Mouse (Mus musculus) limb, embryonic 13.5 days (tissue): ENCODE measurements around the gene Thbs1. TPM values are rescaled to one million over a fixed set of nuclear protein-coding genes. Genes with fewer than 3 reads are reported as not detected.

Experiments used
- ATAC-seq: fragments of 200-750 bp; cut with Nextera tagmentation; 2 replicates; pipeline ENCODE4 v1.8.0; 2017; ENCODE audit warnings: low read depth, moderate number of reproducible peaks, moderate TSS enrichment; ENCODE audit not compliant: low FRiP score
- H3K27ac ChIP-seq: fragments of 300-500 bp; sonication (generic); 2 replicates; pipeline ENCODE4 v1.5.1; 2015; ENCODE audit warnings: inconsistent platforms, mild to moderate bottlenecking, moderate library complexity
- H3K27me3 ChIP-seq: fragments of 300-500 bp; sonication (generic); 2 replicates; pipeline ENCODE4 v1.6.1; 2015; ENCODE audit warnings: mild to moderate bottlenecking, inconsistent platforms
- H3K36me3 ChIP-seq: fragments of 300-500 bp; sonication (generic); 2 replicates; pipeline ENCODE4 v1.6.1; 2015; ENCODE audit warnings: inconsistent platforms, mild to moderate bottlenecking, moderate library complexity
- H3K4me1 ChIP-seq: fragments of 300-500 bp; sonication (generic); 2 replicates; pipeline ENCODE4 v1.6.1; 2015; ENCODE audit warnings: inconsistent platforms
- H3K4me2 ChIP-seq: fragments of 300-500 bp; sonication (generic); replicated peaks from 2 replicates; pipeline ENCODE4 v1.6.1; 2015; ENCODE audit warnings: inconsistent platforms, mild to moderate bottlenecking, moderate library complexity
- H3K4me3 ChIP-seq: fragments of 300-500 bp; sonication (generic); 2 replicates; pipeline ENCODE4 v1.5.1; 2015; ENCODE audit warnings: moderate library complexity, mild to moderate bottlenecking, inconsistent platforms
- H3K9ac ChIP-seq: fragments of 300-500 bp; sonication (generic); 2 replicates; pipeline ENCODE4 v1.6.1; 2015; ENCODE audit warnings: mild to moderate bottlenecking, inconsistent platforms
- H3K9me3 ChIP-seq: fragments of 300-500 bp; sonication (generic); 2 replicates; pipeline ENCODE4 v1.6.1; 2016; ENCODE audit warnings: inconsistent platforms
- WGBS: fragments of 180-500 bp; shearing (Covaris S2); methylation state at CpG from one replicate; pipeline ENCODE4 v1.1.7; 2015; 5-methylcytosine and 5-hydroxymethylcytosine counted together
- polyA plus RNA-seq: library from polyadenylated mRNA; unstranded; fragments of >200 nt; fragmentation: Nextera tagmentation; extraction: Ambion mirVana; gene quantifications from 2 replicates; pipeline ENCODE4 v1.2.1, GENCODE M21; 2015

The Thbs1 gene
- polyA plus RNA-seq, 1 experiment from 2014 or later, result 100.0 TPM

GRCm38 (mm10) chr2:118159126-118159525 is 47.5 kb downstream of the Thbs1 start:
- Histone ChIP-seq H3K36me3 (no peaks in the 10 kb centered on the region), H3K27me3 (no peaks in the 10 kb centered on the region), H3K4me3 (no peak overlapping the region), H3K4me2 (0 out of 2 replicates have a peak overlapping the region, but pooled peaks have one; percentile 14), H3K4me1 (peaks cover 59% of the 10 kb centered on the region), H3K9me3 (no peaks in the 10 kb centered on the region), H3K9ac (no peak overlapping the region), H3K27ac (peak overlapping the region; percentile 6; the same call in 1 of the 2 replicates)
- 0 out of 2 replicates have a peak, but pooled peaks have one; percentile 38 for ATAC-seq
- WGBS, result 10% methylated on average over 6 of the region's 6 CpGs

GRCm38 (mm10) chr2:118160547-118160946 is 48.9 kb downstream of the Thbs1 start:
- Histone ChIP-seq H3K4me2 (no peak overlapping the region), H3K4me1 (peaks cover 69% of the 10 kb centered on the region), H3K9ac (peak overlapping the region; percentile 39; the same call in 1 of the 2 replicates), H3K27me3 (no peaks in the 10 kb centered on the region), H3K4me3 (no peak overlapping the region), H3K36me3 (no peaks in the 10 kb centered on the region), H3K9me3 (no peaks in the 10 kb centered on the region), H3K27ac (0 out of 2 replicates have a peak overlapping the region, but pooled peaks have one; percentile 58)
- 22% methylated on average over 6 of the region's 6 CpGs for WGBS
- ATAC-seq, result peak; percentile 29; the same call in 1 of the 2 replicates

GRCm38 (mm10) chr2:118160991-118161390 is 49.3 kb downstream of the Thbs1 start:
- ATAC-seq, result no peak
- no peak overlapping the region for H3K4me3 ChIP-seq
- peaks cover 73% of the 10 kb centered on the region for H3K4me1 ChIP-seq
- no peaks in the 10 kb centered on the region for H3K27me3 ChIP-seq
- H3K9me3 ChIP-seq, result no peaks in the 10 kb centered on the region
- no peak overlapping the region for H3K9ac ChIP-seq
- WGBS, result 79% methylated on average over 2 of the region's 2 CpGs
- 0 out of 2 replicates have a peak overlapping the region, but pooled peaks have one; percentile 58 for H3K27ac ChIP-seq
- H3K4me2 ChIP-seq, result no peak overlapping the region
- no peaks in the 10 kb centered on the region for H3K36me3 ChIP-seq

- peaks cover 71% of the 10 kb centered on the region for H3K4me1 ChIP-seq
- H3K9me3 ChIP-seq, result no peaks in the 10 kb centered on the region
- peak overlapping the region; percentile 75; the same call in 1 of the 2 replicates for H3K27ac ChIP-seq
- no peak for ATAC-seq
- 26% methylated on average over 5 of the region's 5 CpGs for WGBS
- H3K27me3 ChIP-seq, result no peaks in the 10 kb centered on the region
- H3K4me2 ChIP-seq, result no peak overlapping the region; the same call in 1 of the 2 replicates
- H3K4me3 ChIP-seq, result no peak overlapping the region
- no peaks in the 10 kb centered on the region for H3K36me3 ChIP-seq
- no peak overlapping the region for H3K9ac ChIP-seq
These were observed 50.8 kb downstream of the Thbs1 start for GRCm38 (mm10) chr2:118162486-118162885.

- H3K36me3 ChIP-seq, result no peaks in the 10 kb centered on the region
- WGBS, result 50% methylated on average over 6 of the region's 6 CpGs
- no peak overlapping the region for H3K4me3 ChIP-seq
- no peak for ATAC-seq
- no peak overlapping the region for H3K4me2 ChIP-seq
- no peak overlapping the region for H3K9ac ChIP-seq
- no peaks in the 10 kb centered on the region for H3K27me3 ChIP-seq
- H3K4me1 ChIP-seq, result peaks cover 75% of the 10 kb centered on the region
- H3K9me3 ChIP-seq, result no peaks in the 10 kb centered on the region
- H3K27ac ChIP-seq, result no peak overlapping the region
These were observed 52.5 kb downstream of the Thbs1 start for GRCm38 (mm10) chr2:118164137-118164536.

- no peak overlapping the region for H3K4me3 ChIP-seq
These were observed 54.0 kb downstream of the Thbs1 start for GRCm38 (mm10) chr2:118165691-118166090.

GRCm38 (mm10) chr2:118167731-118168130 is 56.1 kb downstream of the Thbs1 start:
- peaks cover 45% of the 10 kb centered on the region for H3K4me1 ChIP-seq
- H3K36me3 ChIP-seq, result no peaks in the 10 kb centered on the region
- no peak overlapping the region for H3K4me2 ChIP-seq
- WGBS, result 66% methylated on average over 4 of the region's 4 CpGs
- H3K27ac ChIP-seq, result peak overlapping the region; percentile 56; the same call in 1 of the 2 replicates
- no peaks in the 10 kb centered on the region for H3K27me3 ChIP-seq
- no peak overlapping the region for H3K9ac ChIP-seq
- H3K4me3 ChIP-seq, result no peak overlapping the region
- ATAC-seq, result peak; percentile 55; the same call in 1 of the 2 replicates
- H3K9me3 ChIP-seq, result peaks cover 6% of the 10 kb centered on the region; the same call in 1 of the 2 replicates

More at GRCm38 (mm10) chr2:118165691-118166090, 54.0 kb downstream of the Thbs1 start:
- Histone ChIP-seq H3K4me1 (peaks cover 59% of the 10 kb centered on the region), H3K36me3 (no peaks in the 10 kb centered on the region), H3K9ac (no peak overlapping the region), H3K9me3 (peaks cover 4% of the 10 kb centered on the region; the same call in 1 of the 2 replicates), H3K4me2 (no peak overlapping the region), H3K27me3 (no peaks in the 10 kb centered on the region), H3K27ac (no peak overlapping the region)
- ATAC-seq, result no peak
- WGBS, result 82% methylated on average over 2 of the region's 2 CpGs

GRCm38 (mm10) chr2:118168225-118168624 is 56.5 kb downstream of the Thbs1 start:
- peak overlapping the region; percentile 28; the same call in 1 of the 2 replicates for H3K27ac ChIP-seq
- no peak overlapping the region for H3K9ac ChIP-seq
- no peak overlapping the region for H3K4me3 ChIP-seq
- ATAC-seq, result peak; percentile 76
- H3K4me1 ChIP-seq, result peaks cover 40% of the 10 kb centered on the region
- no peaks in the 10 kb centered on the region for H3K27me3 ChIP-seq
- peaks cover 6% of the 10 kb centered on the region; the same call in 1 of the 2 replicates for H3K9me3 ChIP-seq
- WGBS, result 17% methylated on average over 1 of the region's 1 CpGs
- H3K36me3 ChIP-seq, result no peaks in the 10 kb centered on the region
- no peak overlapping the region for H3K4me2 ChIP-seq

- WGBS, result 70% methylated on average over 10 of the region's 10 CpGs
These were observed 63.1 kb downstream of the Thbs1 start for GRCm38 (mm10) chr2:118174558-118175383.

More at GRCm38 (mm10) chr2:118174558-118175383, 63.1 kb downstream of the Thbs1 start:
- no peak for ATAC-seq
- H3K9ac ChIP-seq, result no peak overlapping the region
- peaks cover 6% of the 10 kb centered on the region; the same call in 1 of the 2 replicates for H3K9me3 ChIP-seq
- H3K4me1 ChIP-seq, result peaks cover 2% of the 10 kb centered on the region
- no peak overlapping the region for H3K27ac ChIP-seq
- no peak overlapping the region for H3K4me2 ChIP-seq
- H3K27me3 ChIP-seq, result no peaks in the 10 kb centered on the region
- no peak overlapping the region for H3K4me3 ChIP-seq
- H3K36me3 ChIP-seq, result no peaks in the 10 kb centered on the region

Other genes with a start within 250 kb of the Thbs1 start
- gene Fsip1, start 145.1 kb downstream of the Thbs1 start, polyA plus RNA-seq, result 0.48 and 0.75 TPM in 2 replicates